Mouse (Mus musculus) CH12.LX (cell line): Measurements from ENCODE around the gene Cd86. TPM values are rescaled to one million over a fixed set of nuclear protein-coding genes. Genes with fewer than 3 reads are reported as not detected.

Experiments
- DNase-seq: peaks from one replicate; pipeline ENCODE4 v3.0.0-alpha.2; 2013; ENCODE audit errors: extremely low read depth
- H3K27ac ChIP-seq: 2 replicates; pipeline ENCODE4 v1.5.1; 2012; ENCODE audit warnings: low read depth, mild to moderate bottlenecking, control low read depth, moderate library complexity; ENCODE audit not compliant: insufficient read depth
- H3K27me3 ChIP-seq: replicated peaks from 2 replicates; pipeline ENCODE3; 2012; ENCODE audit warnings: inconsistent platforms
- H3K36me3 ChIP-seq, 2 experiments: replicated peaks in 1 of 2; 2 replicates each; pipeline versions ENCODE3 to v1.6.1; 2012; ENCODE audit warnings: inconsistent platforms in 1 of 2, low read length in 1 of 2, mild to moderate bottlenecking in 1 of 2, mixed read lengths in 1 of 2, moderate library complexity in 1 of 2; ENCODE audit not compliant: control insufficient read depth in 1 of 2, insufficient read depth in 1 of 2
- H3K4me1 ChIP-seq, 2 experiments: 2 replicates each; pipeline ENCODE4 v1.6.1; 2012; ENCODE audit warnings: inconsistent platforms in 1 of 2, moderate library complexity in 1 of 2; ENCODE audit not compliant: insufficient read depth in 2 of 2, control insufficient read depth in 1 of 2
- H3K4me2 ChIP-seq: 2 replicates; pipeline ENCODE4 v1.6.1; 2012; ENCODE audit warnings: low read depth, mild to moderate bottlenecking, control low read depth; ENCODE audit not compliant: poor library complexity, insufficient read depth, severe bottlenecking
- H3K4me3 ChIP-seq, 3 experiments: fragments of 150-350 bp in 1 of 3; sonication (generic) in 1 of 3; replicated peaks in 1 of 3; 2 replicates each; pipeline versions ENCODE3 to v1.5.1; 2011 to 2012; ENCODE audit warnings: low read depth in 2 of 3, low read length in 2 of 3, mild to moderate bottlenecking in 2 of 3, moderate library complexity in 2 of 3, control low read depth in 1 of 3, improper control_type of control experiment in 1 of 3, inconsistent platforms in 1 of 3, mixed read lengths in 1 of 3; ENCODE audit not compliant: poor library complexity in 1 of 3
- H3K79me2 ChIP-seq: replicated peaks from 2 replicates; pipeline ENCODE4 v1.6.1; 2012; ENCODE audit warnings: mild to moderate bottlenecking, moderate library complexity; ENCODE audit not compliant: control insufficient read depth, poor library complexity, insufficient read depth, severe bottlenecking; ENCODE audit errors: extremely low read depth
- H3K9ac ChIP-seq: 2 replicates; pipeline ENCODE4 v1.6.1; 2012; ENCODE audit warnings: low read depth, mild to moderate bottlenecking, control low read depth, moderate library complexity; ENCODE audit not compliant: insufficient read depth
- H3K9me3 ChIP-seq: replicated peaks from 2 replicates; pipeline ENCODE3; 2012; ENCODE audit warnings: low read length, inconsistent platforms, mixed read lengths
- BHLHE40 ChIP-seq: IDR thresholded peaks from 2 replicates; pipeline ENCODE4 v1.6.1; 2011; ENCODE audit warnings: mild to moderate bottlenecking, low read depth, low read length, improper control_type of control experiment
- CHD1 ChIP-seq: IDR thresholded peaks from 2 replicates; pipeline ENCODE4 v1.6.1; 2012; ENCODE audit warnings: low read depth, low read length, improper control_type of control experiment, inconsistent platforms
- CTCF ChIP-seq, 2 experiments: IDR thresholded peaks in 1 of 2; conservative IDR thresholded peaks in 1 of 2; 2 replicates each; pipeline ENCODE4 v1.5.1; 2011 to 2012; ENCODE audit warnings: low read depth in 2 of 2, low read length in 2 of 2, improper control_type of control experiment in 1 of 2, inconsistent platforms in 1 of 2, mild to moderate bottlenecking in 1 of 2, moderate library complexity in 1 of 2
- E2F4 ChIP-seq: IDR thresholded peaks from 2 replicates; pipeline ENCODE4 v1.6.1; 2011; ENCODE audit warnings: low read depth, low read length, improper control_type of control experiment; ENCODE audit not compliant: insufficient replicate concordance
- ELF1 ChIP-seq: IDR thresholded peaks from 2 replicates; pipeline ENCODE4 v1.6.1; 2014; ENCODE audit warnings: low read depth, mild to moderate bottlenecking, inconsistent platforms, low read length, improper control_type of control experiment
- EP300 ChIP-seq: IDR thresholded peaks from 2 replicates; pipeline ENCODE4 v1.6.1; 2011; ENCODE audit warnings: low read length, improper control_type of control experiment
- ETS1 ChIP-seq: conservative IDR thresholded peaks from 2 replicates; pipeline ENCODE4 v1.6.1; 2012; ENCODE audit warnings: low read depth, mild to moderate bottlenecking, inconsistent platforms, low read length, improper control_type of control experiment, moderate library complexity
- HCFC1 ChIP-seq: IDR thresholded peaks from 2 replicates; pipeline ENCODE4 v1.6.1; 2012; ENCODE audit warnings: low read depth, mild to moderate bottlenecking, inconsistent platforms, low read length, improper control_type of control experiment
- JUN ChIP-seq: IDR thresholded peaks from 2 replicates; pipeline ENCODE4 v1.6.1; 2011; ENCODE audit warnings: low read depth, mild to moderate bottlenecking, low read length, improper control_type of control experiment, moderate library complexity; ENCODE audit not compliant: insufficient read depth
- JUND ChIP-seq: conservative IDR thresholded peaks from 2 replicates; pipeline ENCODE4 v1.6.1; 2011; ENCODE audit warnings: low read depth, low read length, improper control_type of control experiment
- KAT2A ChIP-seq: IDR thresholded peaks from 2 replicates; pipeline ENCODE4 v1.6.1; 2012; ENCODE audit warnings: low read length, improper control_type of control experiment, inconsistent platforms; ENCODE audit not compliant: insufficient replicate concordance
- MAFK ChIP-seq: IDR thresholded peaks from 2 replicates; pipeline ENCODE4 v1.6.1; 2011; ENCODE audit warnings: low read length, improper control_type of control experiment; ENCODE audit not compliant: insufficient replicate concordance
- MAZ ChIP-seq: IDR thresholded peaks from 2 replicates; pipeline ENCODE4 v1.6.1; 2012; ENCODE audit warnings: low read depth, mild to moderate bottlenecking, inconsistent platforms, low read length, improper control_type of control experiment, moderate library complexity
- MXI1 ChIP-seq: IDR thresholded peaks from 2 replicates; pipeline ENCODE4 v1.6.1; 2011; ENCODE audit warnings: mild to moderate bottlenecking, low read depth, low read length, improper control_type of control experiment
- MYC ChIP-seq: IDR thresholded peaks from 2 replicates; pipeline ENCODE4 v1.6.1; 2011; ENCODE audit warnings: low read depth, mild to moderate bottlenecking, improper control_type of control experiment, low read length
- NELFE ChIP-seq: IDR thresholded peaks from 2 replicates; pipeline ENCODE4 v1.6.1; 2011; ENCODE audit warnings: low read depth, low read length, improper control_type of control experiment
- NRF1 ChIP-seq: IDR thresholded peaks from 2 replicates; pipeline ENCODE4 v1.6.1; 2014; ENCODE audit warnings: low read depth, mild to moderate bottlenecking, inconsistent platforms, low read length, improper control_type of control experiment, moderate library complexity
- PAX5 ChIP-seq: IDR thresholded peaks from 2 replicates; pipeline ENCODE4 v1.6.1; 2012; ENCODE audit warnings: low read length, inconsistent platforms, mixed read lengths
- POLR2A ChIP-seq: IDR thresholded peaks from 2 replicates; pipeline ENCODE4 v1.6.1; 2011; ENCODE audit warnings: low read depth, mild to moderate bottlenecking, improper control_type of control experiment, low read length
- RCOR1 ChIP-seq: conservative IDR thresholded peaks from 2 replicates; pipeline ENCODE4 v1.6.1; 2012; ENCODE audit warnings: low read depth, mild to moderate bottlenecking, inconsistent platforms, low read length, improper control_type of control experiment
- SIN3A ChIP-seq: IDR thresholded peaks from 2 replicates; pipeline ENCODE4 v1.6.1; 2012; ENCODE audit warnings: low read length, improper control_type of control experiment, inconsistent platforms
- SMC3 ChIP-seq: IDR thresholded peaks from 2 replicates; pipeline ENCODE4 v1.6.1; 2011; ENCODE audit warnings: low read depth, low read length, improper control_type of control experiment
- TCF12 ChIP-seq: IDR thresholded peaks from 2 replicates; pipeline ENCODE4 v1.6.1; 2014; ENCODE audit warnings: low read depth, mild to moderate bottlenecking, inconsistent platforms, low read length, improper control_type of control experiment
- UBTF ChIP-seq: IDR thresholded peaks from 2 replicates; pipeline ENCODE4 v1.6.1; 2012; ENCODE audit warnings: low read depth, mild to moderate bottlenecking, inconsistent platforms, low read length, improper control_type of control experiment, moderate library complexity
- USF2 ChIP-seq: conservative IDR thresholded peaks from 2 replicates; pipeline ENCODE4 v1.6.1; 2011; ENCODE audit warnings: low read depth, low read length, improper control_type of control experiment
- ZC3H11A ChIP-seq: IDR thresholded peaks from 2 replicates; pipeline ENCODE4 v1.6.1; 2012; ENCODE audit warnings: low read depth, mild to moderate bottlenecking, inconsistent platforms, low read length, improper control_type of control experiment
- ZKSCAN1 ChIP-seq: IDR thresholded peaks from 2 replicates; pipeline ENCODE4 v1.6.1; 2012; ENCODE audit warnings: low read depth, inconsistent platforms, low read length, improper control_type of control experiment, borderline replicate concordance
- ZMIZ1 ChIP-seq: IDR thresholded peaks from 2 replicates; pipeline ENCODE4 v1.6.1; 2012; ENCODE audit warnings: low read depth, mild to moderate bottlenecking, inconsistent platforms, low read length, improper control_type of control experiment
- ZNF384 ChIP-seq: IDR thresholded peaks from 2 replicates; pipeline ENCODE4 v1.6.1; 2012; ENCODE audit warnings: low read depth, low read length, improper control_type of control experiment, inconsistent platforms
- dilution Hi-C: fragments of 300-500 bp; cut with MboI; formaldehyde crosslinking; loops from 2 replicates; pipeline ENCODE4 v1.14.3; 2020; ENCODE audit warnings: low sequenced_read_pairs; ENCODE audit not compliant: extremely low pct_unique_long_range_greater_than_20kb, extremely low pct_ligation_motif_present
- in situ Hi-C: fragments of 300-500 bp; cut with MboI; formaldehyde crosslinking; loops from 3 replicates; pipeline ENCODE4 v1.14.3; 2019; ENCODE audit warnings: low sequenced_read_pairs, low pct_ligation_motif_present, low pct_unique_long_range_greater_than_20kb, mixed read lengths
- polyA plus RNA-seq: library from polyadenylated mRNA; unstranded; fragments of >175 nt; gene quantifications from 2 replicates; pipeline ENCODE4 v1.2.1, GENCODE M21; 2012; ENCODE audit warnings: low read depth; ENCODE audit not compliant: insufficient read length
- total RNA-seq, 2 experiments: library from RNA; depleted of rRNA; stranded (reverse); fragments of 300-350 nt in 1 of 2; fragments of >200 nt in 1 of 2; gene quantifications; 2 replicates each; pipeline ENCODE4 v1.2.3; 2012 to 2014

Gene Cd86
- total and polyA plus RNA-seq, 3 experiments, result 102 to 191 (median 113) TPM

- Histone ChIP-seq H3K36me3 (peaks cover 4 to 25% of the 10 kb centered on the region in 2 experiments), H3K4me3 (no peak overlapping the region), H3K27me3 (no peaks in the 10 kb centered on the region), H3K9me3 (peaks cover 3% of the 10 kb centered on the region), H3K27ac (no peak overlapping the region), H3K4me2 (no peak overlapping the region), H3K79me2 (peaks cover 56% of the 10 kb centered on the region), H3K9ac (no peak overlapping the region), H3K4me1 (peaks cover 38 to 91% of the 10 kb centered on the region in 2 experiments)
- DNase-seq, result no peak
- TF ChIP-seq POLR2A (no peak), KAT2A (no peak), ZC3H11A (no peak), ZNF384 (no peak), ETS1 (no peak), E2F4 (no peak), ZKSCAN1 (no peak), JUND (no peak), ELF1 (no peak), HCFC1 (no peak)
- dilution Hi-C loops, result no loop called here
- in situ Hi-C loops, result loop anchor here (10.0 kb wide), 1 partner anchor 178 kb away; no protein-coding TSS in a partner anchor
Observed at GRCm38 (mm10) chr16:36636800-36637199, 29.1 kb downstream of the Cd86 start.

GRCm38 (mm10) chr16:36634971-36635710 is 30.7 kb downstream of the Cd86 start:
- peaks cover 4 to 31% of the 10 kb centered on the region in 2 experiments for H3K36me3 ChIP-seq
- peaks cover 54% of the 10 kb centered on the region for H3K79me2 ChIP-seq
- H3K9me3 ChIP-seq, result peaks cover 3% of the 10 kb centered on the region
- DNase-seq, result peak; percentile 75
- H3K4me3 ChIP-seq, result peak overlapping the region in 2 of 3 experiments; percentile 28 to 62
- H3K4me2 ChIP-seq, result peak overlapping the region; percentile 14
- dilution Hi-C loops (no loop called here), in situ Hi-C loops (loop anchor here (10.0 kb wide), 1 partner anchor 180 kb away; no protein-coding TSS in a partner anchor)
- H3K27ac ChIP-seq, result peak overlapping the region; percentile 33
- H3K4me1 ChIP-seq, result peaks cover 38 to 92% of the 10 kb centered on the region in 2 experiments
- peak overlapping the region; percentile 28 for H3K9ac ChIP-seq
- H3K27me3 ChIP-seq, result no peaks in the 10 kb centered on the region
- TF ChIP-seq BHLHE40 (0 out of 2 replicates have a peak, but pooled peaks have one; percentile 15), ZC3H11A (no peak), ETS1 (peak; percentile 41), MYC (0 out of 2 replicates have a peak, but pooled peaks have one; percentile 8), EP300 (peak; percentile 36; the same call in 1 of the 2 replicates), SMC3 (no peak), ZMIZ1 (0 out of 2 replicates have a peak, but pooled peaks have one; percentile 29), JUND (no peak), TCF12 (no peak), CHD1 (no peak), USF2 (no peak), MAFK (no peak), MXI1 (no peak; the same call in 1 of the 2 replicates), PAX5 (no peak), ZNF384 (no peak), CTCF (conservative IDR thresholded peaks at IDR 0.05 in 1 of 2, IDR thresholded peaks at IDR 0.05 in 1 of 2; ENCODE audit: low read depth in 2 of 2, low read length in 2 of 2) (no peak), NRF1 (peak; percentile 83), RCOR1 (no peak), UBTF (no peak), MAZ (0 out of 2 replicates have a peak, but pooled peaks have one; percentile 40), NELFE (peak; percentile 41; the same call in 1 of the 2 replicates), SIN3A (0 out of 2 replicates have a peak, but pooled peaks have one; percentile 32), E2F4 (no peak), HCFC1 (no peak), ZKSCAN1 (no peak), KAT2A (no peak), JUN (no peak)
